Mouse (Mus musculus) kidney, adult 11 months (tissue): ENCODE results near the gene Serpinb6a.
"Not testable (repeated sequence)": the region's sequence is repeated elsewhere in the genome, so short reads cannot be mapped to it uniquely, and the experiment has no call there.

Experiments
- DNase-seq: peaks from one replicate; pipeline ENCODE4 v3.0.0; 2022

Gene Serpinb6a

DNA sequence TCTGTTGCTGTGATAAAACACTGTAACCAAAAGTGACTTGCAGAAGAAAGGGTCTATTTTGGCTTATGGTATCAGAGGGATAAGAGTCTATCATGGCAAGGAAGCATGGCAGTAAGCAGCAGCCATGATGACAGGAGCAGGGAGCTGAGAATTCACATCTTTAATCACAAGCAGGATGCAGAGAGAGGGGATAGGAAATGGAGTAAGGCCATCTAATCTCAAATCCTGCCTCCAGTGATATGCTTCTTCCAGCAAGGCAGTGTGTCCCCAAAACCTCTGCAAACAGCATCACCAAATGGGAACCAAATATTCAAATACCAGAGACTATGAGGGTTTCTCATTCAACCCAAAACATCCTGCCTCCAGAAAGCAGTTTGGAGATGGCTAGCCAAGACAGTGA lies 36.0 kb downstream of the Serpinb6a start:
- no peak for DNase-seq

GRCm38 (mm10) chr13:33966025-33966412 lies 36.6 kb downstream of the Serpinb6a start:
- DNase-seq, result no peak

DNA sequence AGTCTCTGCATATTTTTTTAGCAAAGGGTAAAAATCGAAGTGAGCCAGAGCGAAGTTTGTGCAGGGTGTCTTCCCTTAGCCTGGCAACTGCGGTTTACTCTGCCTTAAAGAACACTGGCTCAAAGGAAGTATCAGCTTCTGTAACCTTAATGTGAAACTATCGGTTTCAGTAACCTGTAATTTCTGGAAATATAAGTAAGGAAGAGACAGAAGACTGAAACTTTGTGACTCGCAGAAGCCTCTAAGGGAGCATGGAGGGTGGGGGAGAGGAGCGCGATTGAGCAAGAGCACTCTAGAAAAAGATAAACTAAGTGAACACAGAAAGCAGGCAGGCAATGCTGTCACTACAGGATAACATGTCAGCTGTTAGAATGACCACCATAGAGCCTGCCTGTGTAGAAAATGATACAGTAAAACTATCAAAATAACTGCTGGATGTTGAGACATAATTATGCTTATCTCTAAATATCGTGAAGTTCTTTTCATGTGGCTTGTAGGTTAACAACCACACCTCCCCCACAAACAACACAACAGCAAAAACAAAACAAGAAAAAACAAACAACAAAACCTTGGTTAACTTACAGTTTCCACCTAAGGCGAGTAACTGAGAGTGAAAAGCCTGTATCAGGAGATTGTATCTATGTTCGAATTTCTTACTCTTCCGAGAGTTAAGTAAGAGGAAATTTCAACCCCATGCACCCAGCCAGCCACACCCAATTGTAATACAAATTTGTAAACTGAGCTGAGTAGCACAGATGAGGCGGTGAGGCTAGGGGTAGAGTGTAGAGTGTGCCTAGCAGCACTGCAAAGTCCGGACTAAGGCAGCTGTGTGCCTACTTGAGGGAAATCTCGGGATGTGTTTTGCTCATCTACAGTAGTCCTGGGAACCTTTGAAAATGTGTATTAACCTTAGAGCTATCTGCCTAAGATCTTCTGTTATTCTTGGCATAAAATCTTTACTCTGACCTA lies 37.3 kb downstream of the Serpinb6a start:
- DNase-seq, result no peak

DNA sequence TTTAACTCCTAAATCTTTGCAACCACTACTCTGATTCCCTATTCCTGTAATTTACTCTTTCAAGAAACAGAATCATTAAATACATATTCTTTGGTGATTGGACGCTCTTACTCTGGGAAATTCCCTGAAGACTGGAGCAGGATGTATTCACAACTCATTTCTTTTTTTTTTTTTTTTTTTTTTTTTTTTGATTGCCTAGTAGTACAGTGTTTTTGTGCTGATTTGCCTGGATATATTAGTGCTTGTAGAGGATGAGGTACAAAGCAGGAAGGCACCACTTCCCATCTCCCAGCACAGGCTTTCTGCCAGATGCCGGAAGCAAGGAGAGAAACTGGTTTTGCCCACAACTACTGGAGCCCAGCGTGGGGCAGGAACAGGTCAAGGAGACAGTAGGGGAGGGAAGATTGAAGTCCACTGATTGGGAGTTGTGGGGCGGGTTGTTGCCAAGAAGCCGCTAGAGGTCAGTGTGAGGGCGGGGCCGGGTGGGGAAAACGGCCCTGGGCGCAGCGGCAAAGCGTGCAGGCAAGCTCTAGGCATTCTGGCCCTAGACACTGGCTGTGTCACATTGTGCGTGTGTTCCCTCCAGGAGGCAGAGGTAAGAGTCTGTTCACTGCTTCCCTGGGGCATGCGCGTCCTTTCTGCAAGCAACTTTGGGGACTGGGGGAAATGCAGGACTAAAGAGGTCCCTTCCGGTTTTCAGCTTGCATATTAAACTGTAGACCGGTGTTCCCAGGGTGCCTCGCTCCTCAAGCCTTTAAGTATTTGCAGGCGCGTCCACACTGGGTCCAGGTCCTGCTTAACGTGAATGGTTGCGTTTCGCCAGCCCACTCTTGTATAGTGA lies 38.2 kb downstream of the Serpinb6a start, which contains the start of gene Nqo2:
Nqo2 (plus strand) TSS at position 482 of the 841 bp plus-strand sequence.
- peak; percentile 88 for DNase-seq

DNA sequence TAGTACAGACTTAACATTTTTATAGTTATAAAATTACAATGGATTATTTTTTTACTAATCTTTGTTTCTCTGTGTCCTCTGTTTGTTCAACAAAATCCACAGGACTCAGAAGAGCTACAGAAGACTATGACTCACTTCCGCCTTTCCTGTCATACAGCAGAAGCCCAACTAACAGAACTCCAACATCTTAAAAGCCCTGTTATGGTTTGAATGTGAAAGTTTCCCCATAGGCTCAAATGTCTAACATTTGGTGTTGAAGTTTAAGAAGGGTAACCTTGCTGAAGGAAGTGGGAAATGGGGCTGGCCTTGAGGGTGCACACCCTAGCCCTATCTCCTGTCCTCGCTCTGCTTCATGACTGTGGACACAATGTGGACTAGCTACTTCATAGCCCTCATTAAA lies 42.8 kb downstream of the Serpinb6a start:
- DNase-seq, result no peak

- no peak for DNase-seq
These were observed 45.8 kb downstream of the Serpinb6a start for GRCm38 (mm10) chr13:33956571-33957421.

- DNase-seq, result no peak
These were observed 49.6 kb downstream of the Serpinb6a start for GRCm38 (mm10) chr13:33952947-33953346.

DNA sequence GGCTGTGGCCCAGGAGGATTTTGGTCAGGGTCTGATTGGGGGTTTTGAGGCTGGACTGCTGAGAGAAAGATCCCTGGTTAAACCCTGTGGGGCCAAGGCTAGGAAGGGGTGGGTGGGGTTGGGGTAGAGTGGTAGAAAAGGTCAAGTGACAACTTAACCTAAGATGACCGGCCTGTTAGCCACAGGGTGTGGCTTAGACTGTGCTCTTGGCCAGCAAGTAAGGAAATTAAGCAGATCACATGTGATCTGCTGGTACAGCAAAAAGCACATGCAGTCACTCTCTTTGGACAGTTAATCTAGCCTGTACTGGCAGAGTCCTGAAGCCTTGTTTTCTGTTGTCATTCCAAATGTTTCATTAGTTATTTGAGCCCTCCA lies 50.5 kb downstream of the Serpinb6a start:
- DNase-seq, result no peak

DNA sequence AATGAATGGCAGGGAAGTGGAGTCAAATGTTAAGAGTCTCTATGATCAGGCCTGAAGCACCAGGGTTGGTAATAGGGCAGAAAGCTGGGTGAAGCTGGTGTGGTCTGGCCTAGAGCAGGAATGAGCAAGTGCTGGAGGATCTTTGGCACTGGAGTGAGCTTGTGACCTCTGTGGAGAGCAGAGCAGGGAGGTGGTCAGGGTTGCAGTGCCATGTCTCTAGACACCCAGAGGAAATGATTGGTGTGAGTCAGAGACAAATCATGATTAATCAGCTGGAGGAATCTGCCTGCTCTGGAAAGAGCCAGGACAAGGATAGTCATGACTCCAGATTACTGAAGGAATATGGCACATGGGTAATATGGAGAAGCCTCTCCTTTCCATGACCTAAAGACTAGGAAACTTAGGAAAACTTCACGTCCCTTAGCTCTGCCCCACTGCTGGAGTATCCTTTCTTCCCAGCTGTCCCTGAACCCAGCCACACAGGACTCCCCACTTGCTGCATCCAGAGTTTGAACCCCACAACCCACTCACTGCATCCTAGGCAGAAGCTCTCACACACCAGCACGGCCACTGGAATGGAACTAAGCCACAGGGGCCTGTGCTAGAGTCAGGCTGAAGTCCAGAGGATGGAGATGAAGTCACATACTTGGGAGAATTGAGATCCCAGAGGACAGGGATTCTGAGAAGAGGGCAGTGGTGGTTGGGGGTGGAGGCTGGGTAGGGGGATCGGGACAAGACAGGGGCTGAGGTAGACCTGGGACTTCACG lies 51.1 kb downstream of the Serpinb6a start:
- no peak for DNase-seq

DNA sequence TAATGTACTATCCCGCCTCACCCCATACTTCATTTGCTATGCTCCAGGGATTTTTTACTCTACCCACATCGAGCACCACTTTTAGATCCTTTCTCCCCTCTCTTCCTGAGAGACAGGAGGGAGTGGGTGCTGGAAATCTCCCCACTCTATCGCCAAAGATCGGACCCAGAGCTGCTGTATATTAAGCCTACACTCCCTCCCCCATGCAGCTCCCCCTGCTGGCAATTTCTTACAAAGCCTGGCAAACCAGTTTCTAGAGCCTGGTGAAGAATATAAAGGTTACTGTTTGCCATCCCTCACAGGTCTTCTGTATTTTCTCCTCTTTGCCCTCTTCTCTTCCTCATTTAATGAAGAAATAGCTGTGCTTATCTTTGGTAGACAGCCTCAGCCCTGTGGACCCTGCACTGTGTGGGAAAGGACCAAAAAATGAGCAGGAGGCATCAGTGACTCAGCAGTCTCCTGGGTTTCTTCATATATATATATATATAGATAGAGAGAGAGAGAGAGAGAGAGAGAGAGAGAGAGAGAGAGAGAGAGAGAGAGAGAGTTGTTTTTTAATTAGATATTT lies 60.3 kb downstream of the Serpinb6a start:
- DNase-seq, result no peak

GRCm38 (mm10) chr13:33941288-33941808 lies 61.2 kb downstream of the Serpinb6a start:
- no peak for DNase-seq

GRCm38 (mm10) chr13:33937587-33937986 lies 65.0 kb downstream of the Serpinb6a start:
- not testable (repeated sequence) for DNase-seq

- DNase-seq, result no peak
These were observed 65.4 kb downstream of the Serpinb6a start for GRCm38 (mm10) chr13:33937151-33937550.

DNA sequence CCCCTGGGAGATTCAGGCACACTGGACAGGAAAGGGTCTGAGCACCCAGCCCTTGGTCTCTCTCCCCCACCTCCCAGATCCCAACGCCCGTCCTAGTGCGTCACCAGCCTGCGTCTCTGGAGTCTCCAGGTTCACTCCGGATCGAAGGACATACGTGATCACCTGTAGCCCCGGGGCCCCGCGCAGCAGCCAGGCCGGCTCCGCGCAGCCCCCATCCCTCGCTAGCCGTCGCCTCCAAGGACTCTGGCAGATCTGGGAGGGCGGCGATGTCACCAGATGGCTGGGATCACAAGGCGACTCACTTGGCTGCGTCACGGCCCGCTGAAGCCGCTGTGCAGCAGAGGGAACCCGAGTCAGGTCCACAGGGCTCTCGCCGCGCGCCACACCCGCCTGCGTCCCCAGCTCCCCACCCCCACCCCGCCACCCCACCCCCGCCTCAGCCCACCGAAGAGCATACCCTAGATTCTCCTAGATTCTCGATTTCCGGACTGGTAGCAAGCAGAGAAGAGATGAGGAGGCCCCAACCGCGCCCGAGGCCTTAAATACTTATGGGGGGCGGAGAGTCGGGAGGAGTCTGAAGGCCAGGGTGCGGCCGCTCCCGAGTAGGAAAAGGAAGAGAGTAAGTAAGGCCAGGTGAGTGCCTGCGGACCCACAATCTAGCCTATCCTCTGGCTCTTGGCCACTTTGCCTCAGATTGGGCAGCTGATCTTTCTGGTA lies 67.0 kb downstream of the Serpinb6a start:
- DNase-seq, result peak; percentile 35

DNA sequence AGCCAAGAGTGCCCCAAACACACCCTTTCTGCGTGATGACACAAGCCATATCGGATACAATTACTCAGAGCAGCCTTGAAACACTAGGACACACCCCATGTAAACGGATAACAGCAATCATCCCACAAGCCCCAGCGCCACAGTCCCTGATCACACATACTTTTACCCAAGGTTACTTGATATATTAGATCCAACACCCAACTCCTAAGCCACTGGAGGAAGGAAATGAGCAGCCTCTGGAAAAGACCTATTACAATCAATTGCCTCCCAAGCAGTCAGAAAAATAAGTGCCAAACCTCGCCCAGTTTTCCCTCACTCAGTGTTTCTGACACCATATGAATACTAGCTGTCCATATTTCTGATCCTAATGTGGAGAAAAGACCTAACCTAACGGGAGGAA lies 67.9 kb downstream of the Serpinb6a start:
- DNase-seq, result no peak

DNA sequence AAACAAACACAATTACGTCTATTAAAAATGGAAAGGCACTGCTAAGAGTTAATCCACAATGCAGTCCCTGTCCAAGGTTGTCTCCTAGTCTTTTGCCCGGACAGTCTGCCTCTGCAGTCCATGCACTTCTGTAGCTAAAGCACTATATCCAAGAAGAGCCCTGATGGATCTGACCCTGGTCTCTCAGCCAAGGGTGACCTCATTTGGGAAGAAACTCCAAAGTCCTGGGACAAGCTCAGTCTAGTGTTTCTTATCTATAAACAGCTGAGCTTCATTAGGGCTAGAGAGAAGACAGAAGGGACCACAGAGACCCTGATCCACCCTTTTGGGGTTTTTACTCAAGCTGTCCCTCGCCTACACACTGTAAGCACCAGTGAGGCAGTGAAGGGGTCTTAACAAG lies 71.7 kb downstream of the Serpinb6a start:
- DNase-seq, result no peak

GRCm38 (mm10) chr13:33930281-33930680 lies 72.3 kb downstream of the Serpinb6a start:
- DNase-seq, result no peak

DNA sequence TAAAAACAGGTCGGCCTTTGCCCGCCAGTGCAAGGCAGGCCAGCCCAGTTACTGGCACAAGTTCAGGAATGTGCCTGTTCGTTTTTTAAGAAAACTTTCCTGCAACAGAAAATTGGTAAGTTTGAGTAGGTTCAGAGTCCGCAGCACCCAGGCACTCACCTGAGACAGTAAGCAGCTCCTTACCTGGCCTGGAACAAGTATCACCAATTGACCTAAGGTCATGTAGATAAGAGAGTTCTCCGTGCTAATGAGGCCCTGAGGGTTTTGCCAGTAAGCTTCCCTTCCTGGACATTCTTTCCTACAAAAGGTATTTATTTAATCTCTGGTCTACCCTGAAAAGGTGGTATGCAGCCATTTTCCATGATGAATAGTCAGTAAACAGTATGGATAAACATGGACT lies 80.9 kb downstream of the Serpinb6a start:
- DNase-seq, result no peak

DNA sequence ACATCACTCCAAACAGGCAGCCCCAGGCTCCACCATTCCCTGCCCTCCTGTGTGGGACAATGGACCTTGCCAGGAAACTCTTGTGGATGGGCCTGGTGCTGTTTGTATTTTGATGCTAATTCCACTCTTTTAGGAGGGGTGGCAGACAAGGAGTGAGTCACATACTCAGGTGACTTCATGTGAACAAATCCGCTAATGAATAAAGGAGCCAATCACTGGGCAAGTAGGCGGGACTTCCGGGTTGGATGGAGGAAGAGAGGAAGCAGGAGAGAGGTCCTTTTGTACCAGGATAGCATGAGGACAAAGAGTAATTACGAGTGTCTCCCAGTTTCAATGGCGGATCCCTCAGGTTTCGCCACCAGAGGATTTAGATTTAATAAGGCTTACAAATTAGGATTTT lies 81.6 kb downstream of the Serpinb6a start:
- no peak for DNase-seq

DNA sequence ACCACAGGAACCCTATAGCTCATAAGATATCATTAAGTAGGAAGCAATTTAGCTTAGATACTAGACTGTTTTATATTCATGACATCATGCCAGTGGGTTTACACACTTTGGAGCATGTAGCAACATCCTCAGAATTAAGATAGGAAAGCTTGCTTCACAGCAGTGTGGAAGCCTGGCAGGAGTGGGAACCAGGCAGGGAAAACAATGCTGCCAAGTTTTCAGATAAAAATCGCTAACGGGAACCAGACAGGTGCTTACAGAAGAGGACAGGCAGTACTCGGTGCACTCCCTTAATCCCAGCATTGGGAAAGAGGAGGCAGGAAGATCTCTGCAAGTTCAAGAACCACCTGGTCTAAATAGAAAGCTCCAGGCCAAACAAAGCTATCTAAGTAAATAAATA lies 95.8 kb downstream of the Serpinb6a start:
- no peak for DNase-seq
